Mouse (Mus musculus) layer of hippocampus, adult 2 months (tissue): ENCODE results near the gene Cdc42ep5. TPM values are rescaled to one million over a fixed set of nuclear protein-coding genes. Genes with fewer than 3 reads are reported as not detected.
A peak's percentile ranks its signal among the peaks of the same experiment; 100 is the strongest.

Source experiments
- DNase-seq, 2 experiments: peaks; one replicate each; pipeline ENCODE4 v3.0.0; 2022; ENCODE audit warnings: low spot score in 2 of 2
- H3K27ac ChIP-seq: fragments of 200-600 bp; 2 replicates; pipeline ENCODE4 v1.8.1; 2022
- H3K4me3 ChIP-seq: fragments of 200-600 bp; 2 replicates; pipeline ENCODE4 v1.8.1; 2022; ENCODE audit warnings: mild to moderate bottlenecking
- CTCF ChIP-seq: fragments of 200-600 bp; conservative IDR thresholded peaks from 2 replicates; pipeline ENCODE4 v1.8.1; 2022; ENCODE audit warnings: antibody characterized with exemption, mild to moderate bottlenecking, moderate library complexity
- total RNA-seq, 2 experiments: library from RNA; stranded (reverse); gene quantifications; 2 replicates each; pipeline ENCODE4 v1.2.3; 2021

Gene Cdc42ep5
- total RNA-seq, 2 experiments from 2014 or later: 1.1 to 1.7 TPM

DNA sequence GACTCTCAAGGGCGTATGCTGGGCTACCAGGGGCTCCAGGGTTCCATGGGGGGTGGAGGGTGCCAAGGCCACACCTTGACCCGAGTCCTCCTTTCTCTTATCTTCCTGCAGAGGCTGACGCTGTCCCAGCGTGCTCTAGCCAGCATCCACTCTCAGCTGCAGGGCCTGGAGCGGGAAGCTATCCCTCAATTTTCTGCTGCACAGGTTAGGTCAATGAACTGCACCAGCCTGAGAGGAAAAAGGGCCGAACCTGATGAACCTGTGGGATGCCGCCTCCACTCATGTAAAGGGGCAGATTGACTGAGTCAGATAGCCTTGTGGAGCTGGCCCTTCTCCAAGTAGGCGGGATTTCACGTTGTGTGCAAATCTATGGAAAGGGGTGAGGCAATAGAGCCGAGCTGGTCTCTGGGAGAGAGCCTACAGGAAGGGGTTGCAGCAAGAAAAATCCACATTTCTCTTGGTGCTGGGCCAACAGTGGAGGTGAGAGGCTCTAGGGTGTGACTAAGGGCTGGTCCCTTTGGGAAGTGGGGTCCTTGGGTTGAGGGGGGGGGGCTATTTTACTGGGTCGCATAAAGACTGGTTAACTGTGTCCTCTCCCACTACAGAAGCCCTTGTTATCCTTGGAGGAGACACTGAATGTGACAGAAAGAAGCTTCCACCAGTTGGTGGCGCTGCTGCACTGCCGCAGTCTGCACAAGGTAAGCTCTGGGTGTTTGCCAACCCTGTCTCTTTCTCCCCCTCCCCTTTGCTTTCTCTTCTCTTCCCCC lies 33.8 kb downstream of the Cdc42ep5 start:
- TF ChIP-seq CTCF: peak; percentile 84
- Histone ChIP-seq H3K27ac (peak overlapping the region; percentile 99), H3K4me3 (no peak overlapping the region)
- DNase-seq: peak in 1 of 2 experiments; percentile 85

DNA sequence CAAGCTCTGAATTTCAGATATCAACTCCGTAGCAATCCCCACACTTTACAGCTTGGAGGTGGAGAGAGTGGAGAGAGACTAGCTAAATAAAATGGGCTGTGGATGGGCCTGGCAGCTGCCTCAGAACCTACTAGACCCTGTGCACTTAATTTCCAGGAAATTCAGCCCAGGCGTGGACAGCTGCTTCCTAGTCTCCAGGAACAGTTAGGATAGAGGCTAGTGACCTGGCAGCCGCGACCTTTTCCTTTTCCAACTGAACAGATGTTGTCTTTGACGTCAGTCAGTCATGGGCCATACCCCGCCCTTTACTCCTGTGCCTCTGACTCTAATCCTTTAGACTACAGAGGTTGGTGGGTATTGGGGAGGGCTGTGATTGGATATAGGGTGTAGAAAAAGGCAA lies 35.8 kb downstream of the Cdc42ep5 start:
- peak overlapping the region; percentile 99 for H3K27ac ChIP-seq
- no peak for TF ChIP-seq CTCF
- no peak overlapping the region for H3K4me3 ChIP-seq
- no peak for DNase-seq

DNA sequence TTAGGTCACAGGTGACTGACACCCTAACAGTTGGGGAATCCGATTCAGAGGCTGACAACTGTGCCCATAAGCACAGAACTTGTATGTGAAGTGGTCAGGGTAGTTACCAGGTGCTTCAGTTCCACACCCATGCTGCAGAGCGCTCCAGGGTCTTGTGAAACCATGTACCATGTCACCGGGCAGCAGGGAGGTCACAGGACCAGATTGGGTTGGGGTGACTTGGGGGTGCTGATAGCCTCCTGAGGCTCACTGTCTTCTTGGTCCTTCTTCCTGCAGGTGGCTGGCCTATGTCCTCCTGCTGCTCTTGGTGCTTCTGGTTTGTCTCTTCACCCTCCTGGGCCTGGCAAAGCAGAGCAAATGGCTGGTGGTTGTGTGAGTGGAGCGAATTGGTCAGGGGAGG lies 36.8 kb downstream of the Cdc42ep5 start:
- H3K27ac ChIP-seq: peak overlapping the region; percentile 99
- no peak for TF ChIP-seq CTCF

DNA sequence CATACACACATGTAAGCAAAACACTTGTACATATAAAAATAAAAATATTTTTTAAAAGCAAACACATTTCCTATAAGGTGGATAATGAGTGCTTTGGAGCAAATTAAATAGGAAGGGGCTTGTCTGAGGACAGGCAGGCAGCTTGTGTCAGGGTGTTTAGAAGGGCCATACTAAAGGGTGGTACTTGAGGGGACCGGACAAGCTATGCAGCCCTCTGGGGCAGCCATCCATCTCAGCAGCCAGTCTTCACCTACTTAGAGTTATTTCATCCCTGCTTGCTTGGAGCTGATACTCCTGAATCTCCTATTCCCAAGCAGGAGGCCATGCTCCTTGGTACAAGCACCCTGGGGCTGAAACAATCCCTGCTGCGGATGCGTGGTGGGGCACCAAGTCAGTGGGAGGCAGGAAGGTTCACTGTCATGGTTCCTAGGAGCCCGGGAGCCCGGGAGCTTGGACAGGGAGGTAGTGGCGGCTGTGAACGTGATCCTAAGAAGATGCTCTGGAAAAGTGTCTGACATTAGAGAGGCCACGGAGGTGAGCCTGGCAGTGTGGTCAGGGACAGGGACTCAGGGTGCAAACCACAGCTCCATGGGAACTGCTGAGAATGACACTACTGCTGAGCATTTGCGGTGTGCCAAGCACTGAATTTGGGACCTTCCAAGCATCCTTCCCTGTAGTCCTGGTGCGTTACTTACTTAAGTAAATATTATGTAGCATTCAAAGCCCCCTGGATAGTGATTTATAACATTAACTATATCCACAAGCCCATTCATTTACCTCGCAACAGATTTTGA lies 37.5 kb downstream of the Cdc42ep5 start:
- Histone ChIP-seq H3K27ac (peak overlapping the region; percentile 99), H3K4me3 (no peak overlapping the region)
- no peak for TF ChIP-seq CTCF
- DNase-seq: peak in 1 of 2 experiments; percentile 8

More for the DNA sequence above, 36.8 kb downstream of the Cdc42ep5 start:
- no peak overlapping the region for H3K4me3 ChIP-seq
- DNase-seq: no peak

DNA sequence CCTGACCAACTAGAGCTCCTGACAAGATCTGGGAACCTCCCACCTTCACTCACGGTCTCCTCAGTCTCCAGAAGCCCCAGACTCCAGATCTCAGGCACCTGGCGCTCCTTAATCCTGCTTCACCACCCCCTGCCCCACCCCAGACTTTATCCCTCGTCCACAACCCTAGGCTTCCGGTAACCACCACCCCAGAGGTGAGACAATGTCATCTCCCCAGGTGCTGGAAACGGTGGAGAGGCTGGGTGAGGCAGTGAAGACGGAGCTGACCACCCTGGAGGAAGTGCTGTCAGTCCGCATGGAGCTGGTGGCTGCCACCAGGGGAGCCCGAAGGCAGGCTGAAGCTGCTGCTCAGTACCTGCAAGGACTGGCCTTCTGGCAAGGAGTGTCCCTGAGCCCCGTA lies 39.4 kb downstream of the Cdc42ep5 start:
- TF ChIP-seq CTCF: peak; percentile 49

DNA sequence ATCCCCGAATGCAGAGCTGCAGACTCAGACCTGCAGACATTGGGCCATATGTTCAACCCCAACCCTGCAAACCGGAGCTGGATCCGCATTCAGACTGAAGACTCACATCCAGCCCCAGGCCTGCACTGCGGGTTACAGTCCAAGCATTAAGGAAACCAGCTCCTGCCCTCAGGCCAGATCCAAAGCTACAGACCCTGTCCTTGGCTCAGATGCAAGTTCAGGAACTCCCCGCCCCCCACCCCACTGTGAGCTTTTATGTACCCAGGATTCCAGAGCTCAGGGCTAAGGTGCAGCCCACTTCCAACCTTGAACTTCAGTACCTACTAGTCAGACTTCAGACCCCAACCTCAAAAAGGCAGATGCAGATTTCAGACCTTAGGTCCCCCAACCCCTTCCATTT lies 39.8 kb downstream of the Cdc42ep5 start:
- TF ChIP-seq CTCF: no peak
- DNase-seq: no peak
- Histone ChIP-seq H3K27ac (peak overlapping the region; percentile 99), H3K4me3 (peak overlapping the region; percentile 32)

More for the DNA sequence above, 39.4 kb downstream of the Cdc42ep5 start:
- H3K27ac ChIP-seq: peak overlapping the region; percentile 99
- no peak overlapping the region; the same call in 1 of the 2 replicates for H3K4me3 ChIP-seq
- DNase-seq: no peak

DNA sequence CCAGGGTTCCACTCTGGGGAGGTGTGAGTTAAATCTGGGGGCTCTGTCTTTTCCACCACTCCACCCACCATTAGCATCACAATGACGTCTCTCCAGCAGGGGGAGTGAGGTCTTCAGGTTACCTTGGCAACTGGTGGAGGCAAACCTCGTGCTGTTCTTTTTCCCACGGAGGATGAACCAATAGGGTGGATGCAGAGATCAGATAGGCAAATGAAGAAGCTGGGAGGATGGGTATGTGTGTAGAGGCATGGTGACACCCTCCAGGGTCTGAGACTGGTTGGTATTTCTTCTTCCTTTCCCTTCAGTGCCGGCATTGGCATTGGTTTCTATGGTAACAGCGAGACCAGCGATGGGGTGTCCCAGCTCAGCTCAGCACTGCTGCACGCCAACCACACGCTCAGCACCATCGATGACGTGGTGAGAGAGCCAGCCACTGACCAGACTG lies 40.3 kb downstream of the Cdc42ep5 start:
- DNase-seq: peak; percentile 85 to 95
- Histone ChIP-seq H3K27ac (peak overlapping the region; percentile 99), H3K4me3 (peak overlapping the region; percentile 32)
- TF ChIP-seq CTCF: peak; percentile 41

DNA sequence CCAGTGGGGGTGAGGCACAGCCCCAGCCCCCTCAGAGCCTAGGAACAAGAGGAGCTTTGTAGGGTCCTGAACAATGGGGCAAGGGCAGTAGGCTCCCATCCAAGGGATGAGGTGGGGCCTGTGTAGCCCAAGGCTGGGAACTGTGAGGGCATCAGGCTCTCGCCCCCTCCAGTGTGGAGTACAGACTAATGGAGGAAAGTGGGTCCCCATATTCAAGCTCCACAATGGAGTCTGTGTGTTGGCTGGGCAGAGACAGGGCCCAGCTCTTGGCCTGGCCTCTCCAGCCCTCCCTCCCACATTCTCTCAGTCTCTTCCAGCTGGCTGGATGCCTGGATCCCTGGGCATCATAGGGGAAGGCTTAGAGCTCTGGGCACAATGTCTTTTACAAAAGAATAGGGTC lies 40.9 kb downstream of the Cdc42ep5 start:
- no peak for TF ChIP-seq CTCF
- Histone ChIP-seq H3K27ac (peak overlapping the region; percentile 99), H3K4me3 (peak overlapping the region; percentile 32; the same call in 1 of the 2 replicates)
- DNase-seq: peak; percentile 77 to 93

DNA sequence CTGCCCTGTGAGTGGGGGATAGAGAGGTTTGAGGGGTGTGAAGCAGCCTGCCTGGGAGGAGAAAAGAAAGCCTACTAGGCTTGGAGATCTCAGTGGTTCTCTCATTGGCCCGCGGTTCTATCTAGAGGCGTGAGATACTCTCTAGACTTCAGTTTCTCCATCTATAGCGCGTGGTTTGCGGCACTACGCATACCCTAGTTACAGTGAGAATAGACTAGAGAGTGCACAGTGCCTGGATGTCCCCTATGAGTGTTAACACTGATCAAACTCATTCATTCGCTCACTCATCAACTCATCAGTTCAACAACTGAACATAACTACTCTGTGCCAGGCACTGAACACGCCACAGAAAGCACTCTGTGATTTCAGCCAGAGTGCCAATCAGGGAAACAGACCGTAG lies 41.9 kb downstream of the Cdc42ep5 start:
- no peak for TF ChIP-seq CTCF
- Histone ChIP-seq H3K27ac (peak overlapping the region; percentile 99), H3K4me3 (peak overlapping the region; percentile 32)
- DNase-seq: no peak

DNA sequence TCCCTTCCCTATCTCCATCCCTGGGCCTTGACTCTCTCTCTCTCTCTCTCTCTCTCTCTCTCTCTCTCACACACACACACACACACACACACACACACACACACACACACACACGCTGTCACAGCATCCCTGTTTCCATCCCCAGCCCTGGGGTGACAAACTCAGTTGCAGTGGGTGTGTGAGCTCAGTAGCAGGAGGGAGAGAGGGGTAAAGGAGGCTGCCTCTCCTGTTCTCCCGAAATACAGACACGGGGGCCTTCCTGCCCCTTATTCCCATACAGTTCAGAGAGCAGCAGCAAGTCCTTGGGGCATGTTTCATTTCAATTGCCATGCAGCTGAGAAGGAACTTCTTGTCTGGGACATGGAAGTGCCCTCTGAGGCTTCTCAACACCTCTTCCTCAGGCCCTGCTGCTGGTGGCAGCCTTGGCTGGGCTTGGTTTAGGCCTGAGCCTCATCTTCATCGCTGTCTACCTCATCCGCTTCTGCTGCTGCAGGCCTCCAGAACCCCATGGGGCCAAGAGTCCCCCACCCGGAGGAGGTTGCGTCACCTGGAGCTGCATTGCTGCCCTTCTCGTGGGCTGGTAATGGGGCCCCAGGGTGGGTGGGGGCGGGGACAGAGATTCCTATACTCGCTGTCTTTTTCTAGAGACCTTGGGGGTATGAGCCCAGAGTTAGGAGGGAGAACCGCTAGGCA lies 42.4 kb downstream of the Cdc42ep5 start:
- H3K27ac ChIP-seq: peak overlapping the region; percentile 99
- no peak for TF ChIP-seq CTCF
- DNase-seq: no peak
- H3K4me3 ChIP-seq: peak overlapping the region; percentile 32

DNA sequence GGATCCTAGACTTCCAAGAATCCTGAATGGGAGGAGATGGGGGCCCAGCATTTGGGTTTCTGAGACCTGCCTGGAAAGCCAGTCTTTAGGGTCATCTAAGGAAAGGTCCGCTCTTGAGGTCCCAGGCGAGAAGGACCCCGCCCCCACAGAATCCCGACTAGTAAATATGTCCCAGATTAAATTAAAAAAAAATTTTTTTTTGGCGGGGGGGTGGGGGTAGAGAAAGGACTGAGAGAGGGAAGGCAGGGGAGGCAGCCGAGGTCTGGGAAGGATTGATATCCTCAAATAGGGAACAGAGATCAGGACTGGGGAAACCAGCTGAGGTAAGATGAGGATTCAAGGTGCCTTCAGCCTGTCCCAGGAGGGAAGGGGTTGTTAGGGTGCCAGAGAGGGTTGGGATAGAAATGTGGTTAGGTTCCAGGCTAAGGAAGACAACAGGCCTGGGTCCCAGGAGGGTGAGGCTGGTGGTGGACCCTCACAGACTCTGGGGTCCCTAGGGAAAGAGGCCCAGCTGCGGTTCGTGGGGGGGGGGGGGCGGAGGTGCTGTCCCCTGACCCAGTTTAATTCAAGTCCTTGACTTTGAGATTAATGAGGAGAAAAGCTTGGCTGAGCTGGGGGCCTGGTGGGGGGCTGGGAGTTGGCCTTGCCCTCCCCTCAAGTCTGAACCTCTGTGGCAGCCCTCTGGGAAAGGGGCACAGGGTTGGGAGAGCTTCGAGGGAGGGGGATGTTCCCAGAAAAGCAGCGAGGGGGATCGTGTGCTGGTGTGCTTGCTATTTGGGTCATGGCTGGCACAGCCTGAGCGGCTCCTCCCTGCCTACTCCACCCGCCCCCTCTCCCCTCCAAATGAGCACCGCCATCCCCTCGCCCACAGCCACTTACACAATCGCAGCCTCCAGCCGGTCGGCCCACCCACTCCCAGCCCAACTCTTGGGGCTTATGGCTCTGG lies 44.4 kb downstream of the Cdc42ep5 start:
- no peak for TF ChIP-seq CTCF
- peak overlapping the region; percentile 87 for H3K4me3 ChIP-seq
- peak in 1 of 2 experiments; percentile 61 for DNase-seq
- H3K27ac ChIP-seq: peak overlapping the region; percentile 99
